Mouse (Mus musculus) common myeloid progenitor, adult 5-6 weeks (primary cell): ENCODE data around the gene Tsr3. TPM values are rescaled to one million over a fixed set of nuclear protein-coding genes. Genes with fewer than 3 reads are reported as not detected.

Source experiments
- ATAC-seq: replicated peaks from 2 replicates; pipeline ENCODE4 v1.8.0; 2016; ENCODE audit warnings: low read depth, mild to moderate bottlenecking, moderate TSS enrichment, inconsistent platforms; ENCODE audit not compliant: poor library complexity, severe bottlenecking
- total RNA-seq: library from RNA; stranded (forward); fragments of 200-1000, 187-1606 nt; gene quantifications from 2 replicates; pipeline ENCODE4 v1.2.3, GENCODE M21; 2017

Gene Tsr3
- total RNA-seq, 1 experiment from 2014 or later, result 34.1 TPM

- ATAC-seq, result peak; percentile 83
These were observed 45.1 kb downstream of the Tsr3 start for GRCm38 (mm10) chr17:25285033-25285432.

- peak; percentile 84 for ATAC-seq
These were observed 48.9 kb downstream of the Tsr3 start for GRCm38 (mm10) chr17:25288842-25289241.

- ATAC-seq, result 0 out of 2 replicates have a peak, but pooled peaks have one; percentile 36
These were observed 50.4 kb downstream of the Tsr3 start for GRCm38 (mm10) chr17:25290411-25290810.

Other genes starting within 250 kb of the Tsr3 start
- 10.5 and 14.8 TPM in 2 replicates for gene Cramp1l, start 224.4 kb upstream of the Tsr3 start, total RNA-seq
- gene Ift140, start 224.1 kb upstream of the Tsr3 start, total RNA-seq, result 21.6 and 41.7 TPM in 2 replicates
- not detected in 2 replicates for gene Tmem204, start 156.6 kb upstream of the Tsr3 start, total RNA-seq
- gene Telo2, start 124.2 kb upstream of the Tsr3 start, total RNA-seq, result 23.7 and 44.4 TPM in 2 replicates
- not detected in 2 replicates for gene Ptx4, start 119.4 kb upstream of the Tsr3 start, total RNA-seq
- gene Clcn7, start 106.8 kb upstream of the Tsr3 start, total RNA-seq, result 4.1 and 7.3 TPM in 2 replicates
- 0.09 TPM in 1 of 2 replicates, not detected in the other for gene Ccdc154, start 77.7 kb upstream of the Tsr3 start, total RNA-seq
- not detected in 2 replicates for gene Gm38655, start 64.7 kb upstream of the Tsr3 start, total RNA-seq
- 10.9 and 11.6 TPM in 2 replicates for gene BC003965, start 55.6 kb upstream of the Tsr3 start, total RNA-seq
- gene Unkl, start 51.8 kb upstream of the Tsr3 start, total RNA-seq, result 6.9 and 15.5 TPM in 2 replicates
- gene Gnptg, start within 50 bp of the Tsr3 start, total RNA-seq, result 13.6 and 14.3 TPM in 2 replicates
- 0.59 and 2.6 TPM in 2 replicates for gene Baiap3, start 16.2 kb downstream of the Tsr3 start, total RNA-seq
- gene Ube2i, start 34.5 kb downstream of the Tsr3 start, total RNA-seq, result 313 and 322 TPM in 2 replicates
- 1.2 and 1.5 TPM in 2 replicates for gene Prss34, start 58.2 kb downstream of the Tsr3 start, total RNA-seq
- gene Prss28, start 68.5 kb downstream of the Tsr3 start, total RNA-seq, result not detected in 2 replicates
- not detected in 2 replicates for gene Prss29, start 78.5 kb downstream of the Tsr3 start, total RNA-seq
- not detected in 2 replicates for gene Tpsab1, start 105.4 kb downstream of the Tsr3 start, total RNA-seq
- not detected in 2 replicates for gene Tpsb2, start 126.1 kb downstream of the Tsr3 start, total RNA-seq
- not detected in 2 replicates for gene Tpsg1, start 129.1 kb downstream of the Tsr3 start, total RNA-seq
- gene Cacna1h, start 193.6 kb downstream of the Tsr3 start, total RNA-seq, result 0.05 TPM in 1 of 2 replicates, not detected in the other
- gene Tekt4, start 214.4 kb downstream of the Tsr3 start, total RNA-seq, result not detected in 2 replicates